Mouse (Mus musculus) gastrocnemius, adult 18-20 months (tissue): ENCODE measurements around the gene Trim47. TPM values are rescaled to one million over a fixed set of nuclear protein-coding genes. Genes with fewer than 3 reads are reported as not detected.
A peak's percentile ranks its signal among the peaks of the same experiment; 100 is the strongest.

Source experiments
- DNase-seq: peaks from one replicate; pipeline ENCODE4 v3.0.0; 2021; ENCODE audit warnings: low spot score
- total RNA-seq, 2 experiments: library from RNA; stranded (reverse); gene quantifications; 2 replicates each; pipeline ENCODE4 v1.2.3; 2021

Gene Trim47
- total RNA-seq, 2 experiments from 2014 or later, result 8.1 to 9.6 TPM

DNA sequence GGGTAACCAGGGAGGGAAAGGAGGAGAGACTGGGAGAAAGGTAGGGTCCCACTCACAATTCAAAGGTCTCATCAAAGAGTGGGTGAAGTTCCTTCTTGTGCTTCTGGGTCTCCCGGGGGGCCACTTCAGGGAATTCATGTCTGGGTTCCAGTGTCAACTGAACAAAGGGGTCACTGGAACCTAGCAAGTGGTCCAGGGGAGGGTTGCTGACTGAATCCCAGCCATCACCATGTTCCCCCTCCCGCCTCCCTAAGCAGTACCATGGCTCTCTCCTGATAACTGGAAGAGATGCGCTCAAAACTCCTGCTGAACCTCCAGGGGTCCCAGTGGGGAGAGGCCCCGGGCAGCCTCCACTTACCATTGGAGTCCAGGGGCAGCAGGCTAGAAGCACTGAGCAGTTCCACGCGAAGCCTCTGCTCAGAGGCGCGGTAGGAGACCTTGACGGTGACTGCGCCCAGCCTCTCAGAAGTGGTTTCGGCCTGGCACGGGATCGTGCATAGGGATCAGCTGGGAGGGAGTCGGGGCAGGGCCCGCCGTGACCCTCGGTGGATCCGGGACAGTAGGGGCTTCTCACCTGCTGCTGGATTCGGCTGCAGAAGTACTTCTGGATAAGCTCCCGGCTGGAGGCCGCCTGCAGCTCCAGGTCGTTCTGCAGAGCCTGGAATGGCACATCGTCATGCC is 62.7 kb downstream of the Trim47 start:
- no peak for DNase-seq

DNA sequence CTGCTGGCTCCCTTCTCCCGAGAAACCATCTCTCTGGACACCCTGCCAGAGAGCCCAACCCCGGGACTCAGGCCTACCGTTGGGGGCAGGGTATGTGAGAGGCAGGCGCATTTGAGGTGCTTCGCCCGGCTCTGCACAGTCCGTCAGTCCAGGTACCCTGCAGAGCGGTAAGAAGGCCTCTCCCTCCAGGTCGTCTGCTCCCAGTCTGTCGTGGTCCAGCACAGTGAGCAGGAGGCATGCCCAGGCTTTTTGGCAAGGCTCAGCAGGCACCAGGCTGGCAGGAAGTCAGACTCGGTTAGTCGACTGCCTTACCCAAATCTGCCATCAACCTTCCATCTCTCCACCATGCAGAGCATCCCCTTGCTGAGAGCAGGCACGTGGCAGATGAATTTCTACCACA is 63.4 kb downstream of the Trim47 start:
- DNase-seq, result peak; percentile 21

DNA sequence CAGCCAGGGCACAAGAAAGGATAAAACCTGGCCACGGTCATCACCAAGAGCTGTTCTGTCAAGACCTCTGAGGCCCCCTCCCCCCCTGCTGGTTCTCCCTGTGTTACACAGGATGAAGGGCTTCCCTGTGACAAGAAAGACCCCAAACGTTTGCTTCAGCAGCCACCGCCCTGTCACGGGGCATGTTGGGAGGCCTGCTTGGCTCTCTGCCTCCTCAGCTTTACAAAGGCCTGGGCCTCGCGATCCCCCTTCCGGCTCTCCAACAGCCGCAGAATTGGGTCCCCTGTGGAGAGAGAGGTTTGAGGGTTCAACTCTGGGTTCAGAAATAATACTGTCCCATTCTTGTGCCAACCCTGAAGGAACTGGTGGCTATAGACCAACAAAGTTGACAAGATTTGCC is 64.5 kb downstream of the Trim47 start:
- no peak for DNase-seq

DNA sequence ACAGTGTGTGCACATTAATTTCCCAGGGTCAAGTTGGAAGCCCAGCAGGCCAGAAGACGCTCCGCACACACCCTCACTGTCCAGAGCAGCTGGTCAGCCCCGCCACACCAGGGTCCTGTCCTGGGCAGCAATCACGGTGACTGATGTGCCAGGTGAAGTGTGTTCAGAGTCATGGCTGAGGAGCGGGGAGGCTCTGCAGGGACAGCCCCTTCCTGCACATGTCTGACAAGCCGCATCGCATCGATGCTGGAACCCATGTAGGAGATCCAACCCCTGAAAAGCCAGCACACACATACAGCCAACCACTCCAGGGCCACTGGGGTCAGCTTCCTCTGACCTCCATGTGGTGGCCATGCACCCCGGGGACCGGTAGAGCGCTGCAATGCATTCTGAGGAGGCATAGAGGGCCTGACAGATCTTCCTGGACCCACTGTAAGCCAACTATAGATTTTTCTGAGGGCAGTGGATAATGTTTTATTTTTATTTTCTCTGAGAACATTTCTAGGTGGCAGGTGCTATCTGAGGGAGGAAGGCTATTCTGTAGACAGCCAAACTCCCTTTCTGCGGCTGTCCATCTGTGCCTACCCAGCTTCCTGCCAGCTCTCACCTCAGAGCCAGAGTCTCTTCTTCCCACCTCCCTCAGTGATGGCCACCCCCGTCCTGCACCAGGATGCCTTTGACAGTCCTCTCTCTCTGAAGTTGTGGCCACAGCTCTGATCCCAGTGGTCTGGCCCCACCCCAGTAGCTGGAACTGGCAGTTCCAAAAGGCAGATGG is 65.2 kb downstream of the Trim47 start:
- no peak for DNase-seq

DNA sequence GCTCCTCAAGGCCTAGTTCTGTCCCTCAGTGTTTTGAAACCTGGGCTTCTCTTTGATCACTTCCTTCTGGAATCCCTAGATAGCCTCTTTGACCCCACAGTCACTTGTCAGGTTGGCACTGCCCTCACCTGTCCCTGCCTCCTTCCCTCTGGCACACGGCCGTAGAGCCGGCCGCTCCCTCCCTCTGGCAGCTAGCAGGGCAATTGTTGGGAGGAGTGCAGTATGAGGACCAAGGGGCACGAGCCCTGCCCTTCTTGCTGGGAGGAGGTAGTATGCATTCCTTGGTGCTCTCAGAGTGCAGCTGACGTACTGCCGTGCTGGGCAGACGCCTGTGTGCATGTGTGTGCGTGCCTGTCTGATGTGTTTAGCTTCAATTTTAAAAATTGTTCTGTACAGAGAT is 66.4 kb downstream of the Trim47 start:
- DNase-seq, result no peak

DNA sequence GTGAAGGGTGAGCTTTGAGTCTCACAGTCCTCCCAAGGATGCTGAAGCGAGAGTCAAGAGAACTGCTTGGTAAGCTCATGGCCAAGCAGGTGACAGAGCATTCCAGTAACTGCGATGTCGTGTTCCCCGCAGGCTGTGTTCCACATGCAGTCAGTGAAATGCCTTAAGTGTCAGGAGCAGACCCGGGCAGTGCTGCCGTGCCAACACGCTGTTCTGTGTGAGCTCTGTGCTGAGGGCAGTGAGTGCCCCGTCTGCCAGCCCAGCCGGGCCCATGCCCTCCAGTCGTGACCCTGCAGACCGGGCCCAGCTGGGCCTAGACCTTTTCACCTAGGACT is 67.4 kb downstream of the Trim47 start:
- DNase-seq, result no peak

DNA sequence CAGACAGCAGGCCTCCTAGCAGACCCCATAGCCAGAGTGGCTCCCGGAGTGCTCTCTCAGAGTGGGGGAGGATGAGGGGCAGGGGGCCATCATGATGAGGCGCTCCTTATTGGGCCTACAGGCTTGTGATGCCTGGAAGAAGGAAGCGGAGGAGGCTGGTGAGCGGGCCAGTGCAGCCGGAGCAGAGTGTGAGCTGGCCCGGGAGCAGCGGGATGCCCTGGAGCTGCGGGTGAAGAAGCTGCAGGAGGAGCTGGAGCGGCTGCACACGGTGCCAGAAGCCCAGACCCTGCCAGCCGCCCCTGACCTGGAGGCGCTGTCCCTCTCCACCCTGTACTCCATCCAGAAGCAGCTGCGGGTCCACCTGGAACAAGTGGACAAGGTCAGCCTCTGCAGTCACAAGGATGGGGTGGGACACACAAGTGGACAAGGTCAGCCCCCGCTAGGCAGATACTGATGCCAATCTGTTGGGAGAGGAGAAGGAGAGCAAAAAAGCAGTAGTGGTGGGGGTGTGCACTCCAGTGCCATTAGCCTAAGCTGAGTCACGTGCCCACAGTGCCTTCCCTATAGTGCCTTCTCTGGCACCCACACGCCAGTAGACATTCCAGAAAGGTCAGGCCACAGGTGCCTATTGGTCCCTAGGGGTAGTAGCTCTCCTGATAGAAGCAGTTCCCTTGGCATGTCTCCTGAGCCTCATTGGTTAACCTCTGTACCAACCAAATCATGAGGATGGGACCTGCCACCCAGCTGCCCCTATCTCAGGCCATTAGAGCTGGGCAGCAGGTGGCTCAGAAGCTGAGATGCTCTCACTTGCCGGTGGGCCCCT is 67.9 kb downstream of the Trim47 start:
- DNase-seq, result no peak

DNA sequence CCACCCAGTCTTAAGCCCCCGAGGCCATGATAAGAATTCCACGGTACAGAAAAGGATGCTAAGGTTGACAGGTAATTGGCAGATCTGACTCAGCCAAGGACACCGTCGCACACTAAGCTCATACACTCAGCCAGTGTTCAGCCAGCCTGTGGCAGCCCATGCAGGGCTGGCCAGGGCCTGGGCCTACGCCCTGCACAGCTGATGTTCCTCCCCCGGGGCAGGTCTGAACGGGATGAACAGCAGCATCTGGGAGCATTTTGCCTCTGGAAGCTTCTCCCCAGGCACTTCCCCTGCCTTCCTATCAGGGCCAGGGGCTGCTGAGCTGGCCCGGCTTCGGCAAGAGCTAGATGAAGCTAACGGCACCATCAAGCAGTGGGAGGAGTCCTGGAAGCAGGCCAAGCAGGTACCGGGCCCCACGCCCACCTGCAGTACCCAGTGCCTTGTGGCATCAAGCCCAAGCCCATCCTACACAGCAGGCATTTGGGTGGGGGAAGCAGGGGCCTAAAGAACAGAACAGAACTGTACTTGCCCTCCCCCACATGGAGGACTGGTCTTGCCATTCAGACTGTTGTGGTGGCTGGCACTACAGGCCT is 68.9 kb downstream of the Trim47 start:
- DNase-seq, result no peak

DNA sequence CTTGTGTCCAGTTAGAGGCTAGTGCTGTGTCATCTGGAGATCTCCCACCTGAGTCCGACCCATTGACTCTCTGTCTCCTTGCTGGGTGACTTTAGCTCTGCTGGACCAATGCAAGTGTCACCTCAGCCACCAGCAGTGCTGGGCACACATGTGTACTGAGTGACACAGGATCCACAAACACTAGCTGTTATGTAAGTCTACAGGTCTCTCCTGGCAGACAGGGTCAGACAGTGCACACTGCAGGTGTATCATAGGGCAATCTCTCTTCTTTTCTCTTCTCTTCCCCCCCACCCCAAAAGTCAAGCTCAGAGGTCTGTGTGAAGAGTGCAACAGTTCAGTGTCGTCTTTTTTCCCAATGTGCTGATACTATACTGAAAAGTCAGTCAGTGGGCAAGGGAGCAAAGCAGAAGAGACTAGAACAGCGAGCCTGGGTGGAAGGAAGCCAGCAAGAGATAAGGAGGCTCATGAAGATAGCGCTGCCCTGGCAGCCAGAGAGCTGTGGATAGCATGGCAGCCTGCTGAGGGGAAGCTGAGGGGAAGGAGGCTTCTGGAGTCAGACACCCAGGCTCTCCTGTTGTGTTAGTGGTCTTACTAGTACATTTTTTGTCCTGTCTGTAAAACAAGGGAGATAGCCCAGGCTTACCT is 69.7 kb downstream of the Trim47 start:
- DNase-seq, result no peak

DNA sequence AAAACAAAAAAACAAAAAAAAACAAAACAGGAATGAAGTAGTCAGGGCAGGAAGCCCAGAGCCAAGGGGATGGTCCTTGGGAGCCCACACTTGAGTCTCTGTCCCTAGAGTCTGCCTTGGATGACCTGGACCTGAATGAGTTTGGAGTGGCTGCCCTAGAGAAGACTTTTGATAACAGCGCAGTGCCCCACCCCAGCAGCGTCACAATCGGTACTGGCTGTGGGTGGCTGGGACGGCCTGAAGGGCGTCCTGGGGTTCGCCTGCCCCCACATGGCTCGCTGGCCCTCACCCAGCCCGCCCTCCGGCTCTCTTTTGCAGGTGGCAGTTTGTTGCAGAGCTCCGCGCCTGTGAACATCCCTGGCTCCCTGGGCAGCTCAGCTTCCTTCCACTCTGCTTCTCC is 71.1 kb downstream of the Trim47 start:
- no peak for DNase-seq

Other genes with a start within 250 kb of the Trim47 start
- gene Smim5, start 227.2 kb downstream of the Trim47 start, total RNA-seq, result 1 to 10 TPM in 1 of 2 experiments, under 1 TPM in 1; 0.38 to 1.1 TPM
- not detected for gene Smim6, start 215.2 kb downstream of the Trim47 start, total RNA-seq
- gene Sap30bp, start 193.9 kb downstream of the Trim47 start, total RNA-seq, result 10 to 100 TPM in 1 of 2 experiments, 1 to 10 TPM in 1; 9.2 to 10.1 TPM
- 1 to 10 TPM; 6.5 to 7.2 TPM for gene Recql5, start 193.7 kb downstream of the Trim47 start, total RNA-seq
- 1 to 10 TPM; 3.5 to 5.3 TPM for gene Itgb4, start 152.5 kb downstream of the Trim47 start, total RNA-seq
- 1 to 10 TPM; 2.6 to 3.2 TPM for gene Galk1, start 114.5 kb downstream of the Trim47 start, total RNA-seq
- gene H3f3b, start 99.2 kb downstream of the Trim47 start, total RNA-seq, result 10 to 100 TPM; 49.1 to 71.3 TPM
- gene Unk, start 96.9 kb downstream of the Trim47 start, total RNA-seq, result 1 to 10 TPM; 5.1 to 7.5 TPM
- gene Unc13d, start 49.2 kb downstream of the Trim47 start, total RNA-seq, result under 1 TPM; 0.23 to 0.88 TPM
- 10 to 100 TPM; 91.4 to 92.8 TPM for gene Wbp2, start 40.2 kb downstream of the Trim47 start, total RNA-seq
- 1 to 10 TPM; 4.2 to 4.6 TPM for gene Trim65, start 3.9 kb upstream of the Trim47 start, total RNA-seq
- 10 to 100 TPM; 48.4 to 52.9 TPM for gene Mrpl38, start 11.7 kb upstream of the Trim47 start, total RNA-seq
- 10 to 100 TPM in 1 of 2 experiments, 1 to 10 TPM in 1; 8.9 to 11.0 TPM for gene Fbf1, start 41.0 kb upstream of the Trim47 start, total RNA-seq
- 10 to 100 TPM; 16.9 to 20.4 TPM for gene Ten1, start 71.6 kb upstream of the Trim47 start, total RNA-seq
- 100 to 1,000 TPM in 1 of 2 experiments, 10 to 100 TPM in 1; 99.6 to 109 TPM for gene Acox1, start 71.8 kb upstream of the Trim47 start, total RNA-seq
- under 1 TPM; 0.02 to 0.07 TPM for gene Evpl, start 110.9 kb upstream of the Trim47 start, total RNA-seq
- 10 to 100 TPM; 82.5 to 88.8 TPM for gene Srp68, start 147.0 kb upstream of the Trim47 start, total RNA-seq
- gene Galr2, start 153.7 kb upstream of the Trim47 start, total RNA-seq, result under 1 TPM in 1 of 2 experiments, not detected in 1; 0.19 TPM
- 10 to 100 TPM; 69.0 to 86.7 TPM for gene Exoc7, start 180.0 kb upstream of the Trim47 start, total RNA-seq
- under 1 TPM in 1 of 2 experiments, not detected in 1; 0.14 TPM for gene Foxj1, start 208.2 kb upstream of the Trim47 start, total RNA-seq